Mouse (Mus musculus) MEL (cell line): ENCODE data around the gene Parp2. TPM values are rescaled to one million over a fixed set of nuclear protein-coding genes. Genes with fewer than 3 reads are reported as not detected.

Experiments used
- DNase-seq: peaks from one replicate; pipeline ENCODE4 v3.0.0; 2011; ENCODE audit warnings: low read depth, low spot score
- H3K27ac ChIP-seq: 2 replicates; pipeline ENCODE4 v1.5.1; 2012; ENCODE audit warnings: low read depth, mild to moderate bottlenecking, control low read depth, low read length, moderate library complexity; ENCODE audit not compliant: control insufficient read depth
- H3K27me3 ChIP-seq, 2 experiments: fragments of 150-350 bp in 1 of 2; sonication (generic) in 1 of 2; 2 replicates each; pipeline ENCODE4 v1.6.1; 2012; ENCODE audit warnings: low read length in 2 of 2, mild to moderate bottlenecking in 2 of 2, improper control_type of control experiment in 1 of 2, moderate library complexity in 1 of 2; ENCODE audit not compliant: insufficient read depth in 2 of 2, control insufficient read depth in 1 of 2
- H3K36me3 ChIP-seq, 2 experiments: 2 replicates each; pipeline ENCODE4 v1.6.1; 2012 to 2014; ENCODE audit warnings: low read length in 2 of 2, improper control_type of control experiment in 1 of 2, inconsistent platforms in 1 of 2, mild to moderate bottlenecking in 1 of 2; ENCODE audit not compliant: insufficient read depth in 2 of 2, control insufficient read depth in 1 of 2
- H3K4me1 ChIP-seq, 2 experiments: fragments of 150-350 bp in 1 of 2; sonication (generic) in 1 of 2; 2 replicates each; pipeline ENCODE4 v1.6.1; 2012; ENCODE audit warnings: low read length in 2 of 2, improper control_type of control experiment in 1 of 2, mild to moderate bottlenecking in 1 of 2; ENCODE audit not compliant: insufficient read depth in 2 of 2, control insufficient read depth in 1 of 2
- H3K4me3 ChIP-seq, 2 experiments: fragments of 150-350 bp in 1 of 2; sonication (generic) in 1 of 2; 2 replicates each; pipeline ENCODE4 v1.5.1; 2012; ENCODE audit warnings: low read depth in 2 of 2, low read length in 2 of 2, mild to moderate bottlenecking in 2 of 2, moderate library complexity in 2 of 2, control low read depth in 1 of 2, improper control_type of control experiment in 1 of 2; ENCODE audit not compliant: control insufficient read depth in 1 of 2, insufficient read depth in 1 of 2
- H3K79me2 ChIP-seq: 2 replicates; pipeline ENCODE4 v1.6.1; 2012; ENCODE audit warnings: mild to moderate bottlenecking, low read length, moderate library complexity; ENCODE audit not compliant: control insufficient read depth, poor library complexity, insufficient read depth
- H3K9ac ChIP-seq: 2 replicates; pipeline ENCODE4 v1.6.1; 2012; ENCODE audit warnings: low read depth, mild to moderate bottlenecking, control low read depth, low read length, moderate library complexity; ENCODE audit not compliant: control insufficient read depth, poor library complexity, severe bottlenecking
- H3K9me3 ChIP-seq: fragments of 150-350 bp; sonication (generic); replicated peaks from 2 replicates; pipeline ENCODE4 v1.6.1; 2012; ENCODE audit warnings: mild to moderate bottlenecking, low read length, improper control_type of control experiment, moderate library complexity; ENCODE audit not compliant: insufficient read depth
- CHD1 ChIP-seq: IDR thresholded peaks from 2 replicates; pipeline ENCODE4 v1.6.1; 2012; ENCODE audit warnings: low read depth, mild to moderate bottlenecking, inconsistent platforms, low read length, improper control_type of control experiment
- JUND ChIP-seq: IDR thresholded peaks from 2 replicates; pipeline ENCODE4 v1.6.1; 2011; ENCODE audit warnings: low read depth, mild to moderate bottlenecking, improper control_type of control experiment, low read length
- KAT2A ChIP-seq: conservative IDR thresholded peaks from 2 replicates; pipeline ENCODE4 v1.6.1; 2012; ENCODE audit warnings: low read depth, low read length, improper control_type of control experiment, inconsistent platforms
- MAZ ChIP-seq: IDR thresholded peaks from 2 replicates; pipeline ENCODE4 v1.6.1; 2012; ENCODE audit warnings: low read depth, mild to moderate bottlenecking, inconsistent platforms, low read length, improper control_type of control experiment
- MYC ChIP-seq: IDR thresholded peaks from 2 replicates; pipeline ENCODE4 v1.6.1; 2011; ENCODE audit warnings: low read depth, mild to moderate bottlenecking, low read length, improper control_type of control experiment, moderate library complexity
- NRF1 ChIP-seq: IDR thresholded peaks from 2 replicates; pipeline ENCODE4 v1.6.1; 2014; ENCODE audit warnings: low read depth, mild to moderate bottlenecking, inconsistent platforms, low read length, improper control_type of control experiment, moderate library complexity; ENCODE audit not compliant: poor library complexity, insufficient read depth, severe bottlenecking
- RCOR1 ChIP-seq: IDR thresholded peaks from 2 replicates; pipeline ENCODE4 v1.6.1; 2012; ENCODE audit warnings: low read depth, mild to moderate bottlenecking, inconsistent platforms, low read length, improper control_type of control experiment
- TAL1 ChIP-seq: IDR thresholded peaks from 2 replicates; pipeline ENCODE4 v1.6.1; 2012; ENCODE audit warnings: mild to moderate bottlenecking, inconsistent platforms, low read length, moderate library complexity, mixed read lengths
- polyA plus RNA-seq, 2 experiments: library from polyadenylated mRNA; stranded (reverse) in 1 of 2; unstranded in 1 of 2; fragments of >175 nt in 1 of 2; fragments of >200 nt in 1 of 2; gene quantifications; 2 replicates each; pipeline versions ENCODE4 v1.2.1 to v1.2.4; 2012; ENCODE audit warnings: low replicate concordance in 2 of 2, low read depth in 1 of 2; ENCODE audit not compliant: insufficient read length in 2 of 2, insufficient read depth in 1 of 2, missing spikeins in 1 of 2
- total RNA-seq: library from RNA; depleted of rRNA; stranded (reverse); fragments of 300-350 nt; gene quantifications from 2 replicates; pipeline ENCODE4 v1.2.3, GENCODE M21; 2012; rRNA removed

Gene Parp2
- total and polyA plus RNA-seq, 3 experiments: 81.1 to 83.2 TPM; not detected in 1

DNA sequence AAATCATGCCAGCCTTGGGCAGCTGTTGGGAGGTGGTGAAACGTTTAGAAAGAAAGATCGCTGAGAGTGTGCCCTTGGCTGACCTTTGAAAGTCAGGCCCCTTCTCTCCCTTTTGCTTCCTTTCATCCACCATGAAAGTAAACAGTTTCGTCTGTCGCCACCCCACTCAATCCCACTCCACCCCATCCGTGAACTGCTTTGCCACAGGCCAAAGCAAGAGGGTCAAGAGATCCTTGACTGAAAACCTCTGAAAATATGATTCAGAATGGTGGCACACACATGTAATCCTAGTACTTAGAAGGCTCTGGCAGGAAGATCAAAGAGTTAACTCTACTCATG is 63.1 kb downstream of the Parp2 start:
- H3K27ac ChIP-seq: peak overlapping the region; percentile 27
- H3K36me3 ChIP-seq: peaks cover 0 to 2% of the 10 kb centered on the region in 2 experiments; a peak in 1 of 4 replicates
- H3K79me2 ChIP-seq: peaks cover 1% of the 10 kb centered on the region; the same call in 1 of the 2 replicates
- H3K9me3 ChIP-seq: no peaks in the 10 kb centered on the region
- peaks cover 0 to 6% of the 10 kb centered on the region in 2 experiments; a peak in 1 of 4 replicates for H3K4me1 ChIP-seq
- TF ChIP-seq RCOR1 (no peak), MYC (no peak), JUND (no peak), KAT2A (no peak), TAL1 (no peak), CHD1 (no peak), NRF1 (no peak), MAZ (no peak)
- TF ChIP-seq, all 39 proteins: peak for 0
- no peaks in the 10 kb centered on the region for H3K27me3 ChIP-seq
- peak overlapping the region; percentile 59 to 93 for H3K4me3 ChIP-seq
- peak overlapping the region; percentile 55 for H3K9ac ChIP-seq
- no peak for DNase-seq

Other genes with a start within 250 kb of the Parp2 start
- gene Olfr744, start 193.0 kb upstream of the Parp2 start, total RNA-seq: not detected in 2 replicates
- not detected for gene Olfr744, start 193.0 kb upstream of the Parp2 start, polyA plus RNA-seq
- gene Olfr745, start 168.5 kb upstream of the Parp2 start, total RNA-seq: not detected in 2 replicates
- not detected for gene Olfr745, start 168.5 kb upstream of the Parp2 start, polyA plus RNA-seq
- gene Olfr746, start 160.8 kb upstream of the Parp2 start, total RNA-seq: not detected in 2 replicates
- gene Olfr746, start 160.8 kb upstream of the Parp2 start, polyA plus RNA-seq: not detected
- not detected in 2 replicates for gene Olfr747, start 114.6 kb upstream of the Parp2 start, total RNA-seq
- gene Olfr747, start 114.6 kb upstream of the Parp2 start, polyA plus RNA-seq: not detected
- gene Olfr748, start 100.5 kb upstream of the Parp2 start, total RNA-seq: not detected in 2 replicates
- gene Olfr748, start 100.5 kb upstream of the Parp2 start, polyA plus RNA-seq: not detected
- gene Olfr749, start 62.7 kb upstream of the Parp2 start, total RNA-seq: not detected in 2 replicates
- gene Olfr749, start 62.7 kb upstream of the Parp2 start, polyA plus RNA-seq: not detected
- gene Ttc5, start 22.3 kb upstream of the Parp2 start, total RNA-seq: 22.7 and 24.2 TPM in 2 replicates
- 10 to 100 TPM in 1 of 2 experiments, not detected in 1; 28.1 TPM for gene Ttc5, start 22.3 kb upstream of the Parp2 start, polyA plus RNA-seq
- gene Ccnb1ip1, start 109 bp upstream of the Parp2 start, total RNA-seq: 23.3 and 28.3 TPM in 2 replicates
- 10 to 100 TPM in 1 of 2 experiments, not detected in 1; 27.6 TPM for gene Ccnb1ip1, start 109 bp upstream of the Parp2 start, polyA plus RNA-seq
- 19.5 and 36.8 TPM in 2 replicates for gene Tep1, start 62.7 kb downstream of the Parp2 start, total RNA-seq
- gene Tep1, start 62.7 kb downstream of the Parp2 start, polyA plus RNA-seq: 10 to 100 TPM in 1 of 2 experiments, not detected in 1; 13.7 TPM
- gene Klhl33, start 89.7 kb downstream of the Parp2 start, total RNA-seq: not detected in 2 replicates
- under 1 TPM in 1 of 2 experiments, not detected in 1; 0.01 TPM for gene Klhl33, start 89.7 kb downstream of the Parp2 start, polyA plus RNA-seq
- 28.0 and 29.6 TPM in 2 replicates for gene Osgep, start 117.1 kb downstream of the Parp2 start, total RNA-seq
- gene Osgep, start 117.1 kb downstream of the Parp2 start, polyA plus RNA-seq: 10 to 100 TPM in 1 of 2 experiments, not detected in 1; 45.1 TPM
- gene Apex1, start 117.1 kb downstream of the Parp2 start, total RNA-seq: 123 and 129 TPM in 2 replicates
- gene Apex1, start 117.1 kb downstream of the Parp2 start, polyA plus RNA-seq: 100 to 1,000 TPM in 1 of 2 experiments, not detected in 1; 155 TPM
- gene Pip4p1, start 123.0 kb downstream of the Parp2 start, total RNA-seq: 10.5 and 12.2 TPM in 2 replicates
- 10 to 100 TPM in 1 of 2 experiments, not detected in 1; 21.6 TPM for gene Pip4p1, start 123.0 kb downstream of the Parp2 start, polyA plus RNA-seq
- gene Pnp, start 123.2 kb downstream of the Parp2 start, total RNA-seq: 46.7 and 49.7 TPM in 2 replicates
- gene Pnp, start 123.2 kb downstream of the Parp2 start, polyA plus RNA-seq: 100 to 1,000 TPM in 1 of 2 experiments, 10 to 100 TPM in 1; 36.2 to 302 TPM
- 11.7 and 14.5 TPM in 2 replicates for gene Gm49342, start 136.7 kb downstream of the Parp2 start, total RNA-seq
- gene Gm49342, start 136.7 kb downstream of the Parp2 start, polyA plus RNA-seq: 10 to 100 TPM in 1 of 2 experiments, not detected in 1; 45.2 TPM
- gene Pnp2, start 148.2 kb downstream of the Parp2 start, total RNA-seq: 0.65 and 0.85 TPM in 2 replicates
- 1 to 10 TPM in 1 of 2 experiments, not detected in 1; 1.7 TPM for gene Pnp2, start 148.2 kb downstream of the Parp2 start, polyA plus RNA-seq
- gene Rnase10, start 199.9 kb downstream of the Parp2 start, total RNA-seq: not detected in 2 replicates
- not detected for gene Rnase10, start 199.9 kb downstream of the Parp2 start, polyA plus RNA-seq
- gene Rnase9, start 234.0 kb downstream of the Parp2 start, total RNA-seq: not detected in 2 replicates
- gene Rnase9, start 234.0 kb downstream of the Parp2 start, polyA plus RNA-seq: not detected
- gene Rnase11, start 242.3 kb downstream of the Parp2 start, total RNA-seq: not detected in 2 replicates
- not detected for gene Rnase11, start 242.3 kb downstream of the Parp2 start, polyA plus RNA-seq
- gene Rnase12, start 249.8 kb downstream of the Parp2 start, total RNA-seq: not detected in 2 replicates
- gene Rnase12, start 249.8 kb downstream of the Parp2 start, polyA plus RNA-seq: not detected